Mouse (Mus musculus): ENCODE data around the gene Olfr703. TPM values are rescaled to one million over a fixed set of nuclear protein-coding genes. Genes with fewer than 3 reads are reported as not detected.

Olfr703 gene
- total RNA-seq (2023): not detected in 4 replicates

DNA sequence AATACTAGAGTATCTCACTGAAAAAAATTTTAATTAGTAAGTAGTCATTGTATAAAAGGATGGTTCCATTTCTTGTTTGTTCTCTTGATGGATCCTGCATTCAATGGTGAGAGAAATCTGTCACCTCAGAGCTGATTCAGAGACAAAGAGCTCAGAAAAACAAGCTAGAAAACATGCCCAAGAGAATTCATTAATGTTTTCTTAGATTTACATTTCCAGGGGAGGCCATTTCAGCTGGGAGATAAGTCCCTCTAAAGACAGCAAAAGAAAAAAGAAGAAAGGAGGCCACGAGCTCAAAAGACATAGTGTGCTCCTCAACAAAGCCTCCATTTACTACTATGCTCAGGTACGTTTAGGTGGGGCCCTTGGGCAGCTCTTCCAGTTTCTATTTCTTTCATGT lies at the start of gene Olfr703:
Olfr703 (plus strand) TSS at position 301 of the 400 bp plus-strand sequence.

DNA sequence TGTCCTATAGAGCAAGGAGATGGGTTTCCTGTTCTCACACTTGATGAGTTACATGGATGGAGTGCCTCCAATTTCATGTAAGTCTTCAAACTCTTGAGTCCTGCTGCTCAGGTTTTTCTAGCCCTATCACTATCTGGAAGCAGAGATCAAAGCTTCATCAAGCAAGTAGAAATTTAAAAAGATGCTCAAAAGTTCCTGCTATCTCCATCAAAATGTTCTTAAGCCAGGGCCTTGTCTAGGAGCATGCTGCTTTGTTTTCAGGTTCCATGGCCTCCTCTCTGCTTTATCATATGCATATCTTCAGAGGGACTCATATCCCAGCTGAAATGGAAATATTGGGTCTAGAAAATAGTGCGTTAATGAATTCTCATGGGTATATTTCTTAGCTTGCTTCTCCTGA lies 34.4 kb upstream of the Olfr703 start, which contains the start of gene Olfr700:
Olfr700 (minus strand) TSS at position 101 of the 400 bp plus-strand sequence.

DNA sequence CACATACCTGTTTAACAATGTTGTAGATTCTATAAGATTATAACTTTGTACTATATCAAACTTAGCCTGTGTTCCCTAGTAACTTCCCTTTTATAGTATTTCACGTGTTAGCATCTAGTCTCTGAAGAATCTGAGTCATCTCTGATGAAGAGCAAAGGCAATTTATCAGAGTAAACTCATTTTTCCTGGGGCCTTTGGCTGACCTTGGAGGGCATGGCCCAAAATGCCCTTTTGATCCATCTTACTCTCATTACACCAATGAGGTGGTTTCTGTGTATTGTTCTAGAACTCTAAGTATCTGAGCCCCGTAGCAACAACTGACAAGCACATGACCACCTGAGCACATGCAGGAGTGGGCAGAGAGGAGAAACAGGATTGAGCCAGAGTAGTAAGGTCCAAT lies 29.3 kb upstream of the Olfr703 start, which contains the start of gene Olfr701:
Olfr701 (plus strand) TSS at position 301 of the 400 bp plus-strand sequence.

DNA sequence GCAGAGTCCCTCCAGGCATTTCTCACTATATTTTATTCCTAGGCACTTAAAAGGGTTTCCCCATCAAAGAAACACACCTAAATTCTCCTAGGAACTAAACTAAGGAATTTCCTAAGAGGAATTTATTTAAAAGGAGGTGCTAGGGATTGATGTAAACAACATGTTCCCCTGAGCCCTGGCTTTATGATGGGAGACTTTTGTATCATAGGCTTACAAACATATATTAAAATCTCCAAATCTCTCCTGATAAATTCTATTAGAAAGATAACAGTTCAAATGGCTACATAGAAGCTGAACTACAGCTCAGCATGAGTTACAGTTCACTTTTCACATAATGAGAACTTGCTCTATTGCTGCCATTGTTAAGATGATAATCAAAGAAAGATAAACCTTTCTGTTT lies 9.4 kb upstream of the Olfr703 start, which contains the start of gene Olfr702:
Olfr702 (minus strand) TSS at position 101 of the 400 bp plus-strand sequence.

DNA sequence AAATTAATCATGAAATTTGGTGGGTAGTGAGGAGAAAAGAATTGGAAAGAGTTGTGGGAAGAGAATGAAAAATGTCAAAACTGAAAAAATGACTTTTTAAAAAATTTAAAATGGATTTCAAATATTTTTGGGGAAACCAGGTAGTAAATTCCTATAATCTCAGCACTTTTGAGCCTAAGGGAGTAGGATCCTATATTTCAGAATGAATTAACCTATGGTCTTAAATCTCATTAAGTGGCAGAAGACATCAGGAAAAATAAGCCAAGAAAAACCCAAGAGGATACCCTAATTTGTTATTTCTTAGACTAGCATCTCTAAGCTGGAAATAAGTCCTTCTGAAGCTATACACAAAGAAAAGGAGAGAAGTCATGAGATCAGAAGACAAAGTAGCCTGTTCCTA lies 19.7 kb downstream of the Olfr703 start, which contains the start of gene Olfr704:
Olfr704 (plus strand) TSS at position 301 of the 400 bp plus-strand sequence.

DNA sequence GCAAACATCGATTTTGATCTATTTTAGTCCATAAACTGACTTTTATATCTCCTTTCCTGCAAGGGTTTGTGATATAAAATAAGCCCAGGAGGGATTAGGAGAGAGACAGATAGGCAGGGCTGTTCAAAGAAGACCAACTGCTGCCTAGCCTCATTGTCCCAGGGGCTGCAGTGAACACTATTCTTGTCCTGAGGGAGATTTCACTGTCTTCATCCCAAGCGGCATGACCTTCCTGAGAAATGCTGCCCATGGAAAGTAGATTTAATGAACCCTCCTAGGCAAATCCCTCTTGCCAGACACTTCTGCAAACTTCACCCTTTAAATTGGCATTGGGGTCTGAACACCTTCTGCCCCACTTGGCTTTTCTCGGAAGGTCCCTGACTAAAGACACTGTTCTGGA lies 33.6 kb downstream of the Olfr703 start, which contains the start of gene Olfr705:
Olfr705 (minus strand) TSS at position 101 of the 400 bp plus-strand sequence.

DNA sequence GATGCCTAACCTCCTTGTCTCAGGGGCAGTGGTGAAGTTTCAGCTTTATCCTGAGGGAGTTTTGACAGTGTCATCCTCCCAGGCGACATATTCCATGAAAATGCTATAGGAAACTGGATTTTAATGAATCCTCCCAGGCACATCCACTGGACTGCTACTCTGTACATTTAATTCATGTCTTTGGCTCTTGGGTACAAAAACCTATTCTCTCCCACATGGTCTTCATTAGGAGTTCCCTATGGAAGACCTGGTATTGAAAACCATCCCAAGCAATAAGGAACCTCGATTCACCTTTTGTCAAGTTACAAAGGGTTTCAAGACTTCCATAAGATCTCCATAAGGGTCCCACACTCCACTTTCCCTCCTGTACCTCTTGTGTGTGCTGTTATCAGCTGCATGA lies 44.9 kb downstream of the Olfr703 start, which contains the start of gene Olfr706:
Olfr706 (minus strand) TSS at position 101 of the 400 bp plus-strand sequence.

Other genes starting within 250 kb of the Olfr703 start
- gene Olfr693, start 162.8 kb upstream of the Olfr703 start, total RNA-seq (2023): not detected in 4 replicates
- not detected in 4 replicates for gene Olfr694, start 151.5 kb upstream of the Olfr703 start, total RNA-seq (2023)
- not detected in 4 replicates for gene Olfr695, start 127.0 kb upstream of the Olfr703 start, total RNA-seq (2023)
- gene Olfr697, start 100.9 kb upstream of the Olfr703 start, total RNA-seq (2023): not detected in 4 replicates
- not detected in 4 replicates for gene Olfr698, start 88.0 kb upstream of the Olfr703 start, total RNA-seq (2023)
- not detected in 4 replicates for gene Olfr699, start 50.2 kb upstream of the Olfr703 start, total RNA-seq (2023)
- gene Olfr700, start 34.5 kb upstream of the Olfr703 start, total RNA-seq (2023): not detected in 4 replicates
- not detected in 4 replicates for gene Olfr701, start 29.2 kb upstream of the Olfr703 start, total RNA-seq (2023)
- not detected in 4 replicates for gene Olfr702, start 9.5 kb upstream of the Olfr703 start, total RNA-seq (2023)
- not detected in 4 replicates for gene Olfr704, start 19.8 kb downstream of the Olfr703 start, total RNA-seq (2023)
- not detected in 4 replicates for gene Olfr705, start 33.5 kb downstream of the Olfr703 start, total RNA-seq (2023)
- not detected in 4 replicates for gene Olfr706, start 44.8 kb downstream of the Olfr703 start, total RNA-seq (2023)
- gene Olfr707, start 57.9 kb downstream of the Olfr703 start, total RNA-seq (2023): not detected in 4 replicates
- gene Olfr1532-ps1, start 64.6 kb downstream of the Olfr703 start, total RNA-seq (2023): not detected in 4 replicates
- not detected in 4 replicates for gene Olfr709-ps1, start 88.9 kb downstream of the Olfr703 start, total RNA-seq (2023)
- gene Olfr710, start 105.0 kb downstream of the Olfr703 start, total RNA-seq (2023): not detected in 4 replicates
- not detected in 4 replicates for gene Olfr6, start 120.6 kb downstream of the Olfr703 start, total RNA-seq (2023)
- gene Olfr711, start 132.1 kb downstream of the Olfr703 start, total RNA-seq (2023): not detected in 4 replicates
- gene Olfr2, start 162.7 kb downstream of the Olfr703 start, total RNA-seq (2023): 0.09 TPM in 1 of 4 replicates, not detected in the others
- not detected in 4 replicates for gene Olfr713, start 187.8 kb downstream of the Olfr703 start, total RNA-seq (2023)
- gene Olfr714, start 227.6 kb downstream of the Olfr703 start, total RNA-seq (2023): not detected in 4 replicates
- not detected in 4 replicates for gene Olfr17, start 249.9 kb downstream of the Olfr703 start, total RNA-seq (2023)

Measured in B cell, adult 62 days (primary cell).